Mouse (Mus musculus): ENCODE data around the gene Usp15.

DNA sequence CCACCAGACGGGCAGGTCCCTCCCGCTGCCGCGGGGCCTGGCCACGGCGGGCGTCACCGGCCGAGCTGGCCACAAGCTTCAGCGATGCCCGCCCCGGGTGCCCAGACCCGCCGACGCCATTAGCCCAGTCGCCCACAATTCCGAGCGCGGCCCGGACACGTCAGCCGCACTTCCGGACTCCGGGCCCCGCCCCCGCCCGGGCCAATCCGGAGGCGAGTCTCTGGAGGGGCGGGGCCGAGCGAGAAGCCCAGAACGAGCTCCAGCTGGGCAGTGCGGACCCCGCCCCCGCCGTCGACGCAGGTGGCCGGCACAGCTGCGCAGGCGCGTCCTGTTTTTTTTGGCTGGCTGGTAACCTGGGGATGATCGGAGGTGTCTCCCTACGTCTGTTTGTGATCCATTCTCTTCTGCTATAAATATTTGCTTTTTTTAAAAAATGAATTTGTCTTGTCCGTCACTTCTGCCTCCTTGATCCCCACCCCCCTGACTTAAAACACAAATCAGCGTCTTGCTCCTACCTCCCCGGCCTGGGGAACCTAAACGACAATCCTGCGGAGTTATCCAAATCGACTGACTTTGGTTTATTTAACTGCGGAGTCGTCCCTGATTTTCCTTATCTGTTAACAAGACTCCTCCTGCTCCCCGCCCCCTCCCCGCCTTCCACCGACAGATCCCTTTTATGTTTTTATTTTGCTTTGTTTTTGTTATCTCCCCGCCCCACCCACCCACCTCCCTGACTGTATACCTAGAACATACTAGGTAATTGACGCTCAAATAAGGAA, 120.4 kb downstream of the Usp15 start, which contains the start of gene Mon2:
- TF ChIP-seq EP300 (IDR thresholded peaks at IDR 0.05; ENCODE audit: insufficient read depth, low read depth, low read length) (peak; percentile 57; the same call in 1 of the 2 replicates), POLR2A (IDR thresholded peaks at IDR 0.05; ENCODE audit: insufficient read depth, low read depth, low read length) (peak; percentile 77), CTCF (IDR thresholded peaks at IDR 0.05) (no peak)
